Mouse (Mus musculus): Measurements from ENCODE around the gene H2-T23. TPM values are rescaled to one million over a fixed set of nuclear protein-coding genes. Genes with fewer than 3 reads are reported as not detected.

Gene H2-T23
- polyA plus RNA-seq, 1 experiment = 17.3 TPM

- Histone ChIP-seq H3K4me1 (ENCODE audit: control insufficient read depth, insufficient read depth, low read length) (no peaks in the 10 kb centered on the region), H3K27me3 (ENCODE audit: control insufficient read depth, insufficient read depth, low read length) (no peaks in the 10 kb centered on the region), H3K4me3 (replicated peaks; ENCODE audit: insufficient read depth, low read depth, low read length) (no peak overlapping the region), H3K27ac (ENCODE audit: insufficient read depth, low read length) (no peak overlapping the region)
- WGBS = 46% methylated on average over 4 of the region's 4 CpGs
- DNase-seq = no peak
- TF ChIP-seq POLR2A (IDR thresholded peaks at IDR 0.05; ENCODE audit: borderline replicate concordance, insufficient read depth, low read length) = no peak
- TF ChIP-seq CTCF (IDR thresholded peaks at IDR 0.05; ENCODE audit: borderline replicate concordance, insufficient read depth, low read depth, low read length) = no peak
These were observed 6.8 kb downstream of the H2-T23 start for GRCm38 (mm10) chr17:36025901-36026300.

- Histone ChIP-seq H3K27ac (ENCODE audit: insufficient read depth, low read length) (no peak overlapping the region), H3K4me3 (replicated peaks; ENCODE audit: insufficient read depth, low read depth, low read length) (no peak overlapping the region), H3K27me3 (ENCODE audit: control insufficient read depth, insufficient read depth, low read length) (no peaks in the 10 kb centered on the region), H3K4me1 (ENCODE audit: control insufficient read depth, insufficient read depth, low read length) (no peaks in the 10 kb centered on the region)
- no peak for DNase-seq
- TF ChIP-seq POLR2A (IDR thresholded peaks at IDR 0.05; ENCODE audit: borderline replicate concordance, insufficient read depth, low read length) = no peak
- no peak for TF ChIP-seq CTCF (IDR thresholded peaks at IDR 0.05; ENCODE audit: borderline replicate concordance, insufficient read depth, low read depth, low read length)
- 43% methylated on average over 5 of the region's 5 CpGs for WGBS
These were observed 7.5 kb downstream of the H2-T23 start for GRCm38 (mm10) chr17:36025197-36025596.

- no peaks in the 10 kb centered on the region for H3K4me1 ChIP-seq (ENCODE audit: control insufficient read depth, insufficient read depth, low read length)
- H3K4me3 ChIP-seq (replicated peaks; ENCODE audit: insufficient read depth, low read depth, low read length) = no peak overlapping the region
- no peak for DNase-seq
- no peaks in the 10 kb centered on the region for H3K27me3 ChIP-seq (ENCODE audit: control insufficient read depth, insufficient read depth, low read length)
- 58% methylated on average over 9 of the region's 9 CpGs for WGBS
- H3K27ac ChIP-seq (ENCODE audit: insufficient read depth, low read length) = no peak overlapping the region
- no peak for TF ChIP-seq CTCF (IDR thresholded peaks at IDR 0.05; ENCODE audit: borderline replicate concordance, insufficient read depth, low read depth, low read length)
- no peak for TF ChIP-seq POLR2A (IDR thresholded peaks at IDR 0.05; ENCODE audit: borderline replicate concordance, insufficient read depth, low read length)
These were observed 8.7 kb downstream of the H2-T23 start for GRCm38 (mm10) chr17:36023710-36024654.

GRCm38 (mm10) chr17:36022922-36023321, 9.7 kb downstream of the H2-T23 start:
- Histone ChIP-seq H3K27me3 (ENCODE audit: control insufficient read depth, insufficient read depth, low read length) (no peaks in the 10 kb centered on the region), H3K4me3 (replicated peaks; ENCODE audit: insufficient read depth, low read depth, low read length) (no peak overlapping the region), H3K4me1 (ENCODE audit: control insufficient read depth, insufficient read depth, low read length) (no peaks in the 10 kb centered on the region), H3K27ac (ENCODE audit: insufficient read depth, low read length) (no peak overlapping the region)
- no peak for DNase-seq
- WGBS = 91% methylated on average over 6 of the region's 6 CpGs
- TF ChIP-seq POLR2A (IDR thresholded peaks at IDR 0.05; ENCODE audit: borderline replicate concordance, insufficient read depth, low read length) (no peak), CTCF (IDR thresholded peaks at IDR 0.05; ENCODE audit: borderline replicate concordance, insufficient read depth, low read depth, low read length) (no peak)

- 93% methylated on average over 9 of the region's 9 CpGs for WGBS
- no peaks in the 10 kb centered on the region for H3K4me1 ChIP-seq (ENCODE audit: control insufficient read depth, insufficient read depth, low read length)
- no peak for DNase-seq
- no peaks in the 10 kb centered on the region for H3K27me3 ChIP-seq (ENCODE audit: control insufficient read depth, insufficient read depth, low read length)
- no peak for TF ChIP-seq CTCF (IDR thresholded peaks at IDR 0.05; ENCODE audit: borderline replicate concordance, insufficient read depth, low read depth, low read length)
- H3K4me3 ChIP-seq (replicated peaks; ENCODE audit: insufficient read depth, low read depth, low read length) = no peak overlapping the region
- H3K27ac ChIP-seq (ENCODE audit: insufficient read depth, low read length) = no peak overlapping the region
These were observed 10.6 kb downstream of the H2-T23 start for GRCm38 (mm10) chr17:36022098-36022497.

- 97% methylated on average over 1 of the region's 1 CpGs for WGBS
These were observed 11.3 kb downstream of the H2-T23 start for GRCm38 (mm10) chr17:36021309-36021708.

GRCm38 (mm10) chr17:36020191-36021073, 12.2 kb downstream of the H2-T23 start, which contains the start of gene H2-T24:
Gene H2-T24, minus strand, starts transcription at chr17:36020560.
- no peak within 1 kb of the TSS for H3K27ac ChIP-seq (ENCODE audit: insufficient read depth, low read length)
- WGBS = 45% methylated on average over 15 of the region's 15 CpGs
- no peaks in the 10 kb centered on the region for H3K4me1 ChIP-seq (ENCODE audit: control insufficient read depth, insufficient read depth, low read length)
- no peak for DNase-seq
- no peaks in the 10 kb centered on the region for H3K27me3 ChIP-seq (ENCODE audit: control insufficient read depth, insufficient read depth, low read length)
- no peak within 1 kb of the TSS for H3K4me3 ChIP-seq (replicated peaks; ENCODE audit: insufficient read depth, low read depth, low read length)
- TF ChIP-seq CTCF (IDR thresholded peaks at IDR 0.05; ENCODE audit: borderline replicate concordance, insufficient read depth, low read depth, low read length) = no peak
- no peak for TF ChIP-seq POLR2A (IDR thresholded peaks at IDR 0.05; ENCODE audit: borderline replicate concordance, insufficient read depth, low read length)

More at GRCm38 (mm10) chr17:36021309-36021708, 11.3 kb downstream of the H2-T23 start:
- Histone ChIP-seq H3K27me3 (ENCODE audit: control insufficient read depth, insufficient read depth, low read length) (no peaks in the 10 kb centered on the region), H3K27ac (ENCODE audit: insufficient read depth, low read length) (no peak overlapping the region), H3K4me1 (ENCODE audit: control insufficient read depth, insufficient read depth, low read length) (no peaks in the 10 kb centered on the region), H3K4me3 (replicated peaks; ENCODE audit: insufficient read depth, low read depth, low read length) (no peak overlapping the region)
- no peak for DNase-seq
- no peak for TF ChIP-seq CTCF (IDR thresholded peaks at IDR 0.05; ENCODE audit: borderline replicate concordance, insufficient read depth, low read depth, low read length)
- no peak for TF ChIP-seq POLR2A (IDR thresholded peaks at IDR 0.05; ENCODE audit: borderline replicate concordance, insufficient read depth, low read length)

Measured in cerebellum, adult 2 months (tissue).